Mouse (Mus musculus) midbrain, embryonic 12.5 days (tissue): ENCODE data around the gene Hgf. TPM values are rescaled to one million over a fixed set of nuclear protein-coding genes. Genes with fewer than 3 reads are reported as not detected.
A peak's percentile ranks its signal among the peaks of the same experiment; 100 is the strongest.

ENCODE experiments used
- ATAC-seq: fragments of 200-750 bp; cut with Nextera tagmentation; 2 replicates; pipeline ENCODE4 v1.8.0; 2017; ENCODE audit warnings: low read depth, moderate TSS enrichment, moderate library complexity; ENCODE audit not compliant: low FRiP score
- H3K27ac ChIP-seq: fragments of 300-500 bp; sonication (generic); replicated peaks from 2 replicates; pipeline ENCODE4 v1.5.1; 2016; ENCODE audit warnings: mild to moderate bottlenecking
- H3K27me3 ChIP-seq: fragments of 300-500 bp; sonication (generic); 2 replicates; pipeline ENCODE4 v1.6.1; 2016; ENCODE audit warnings: mild to moderate bottlenecking
- H3K36me3 ChIP-seq: fragments of 300-500 bp; sonication (generic); 2 replicates; pipeline ENCODE4 v1.6.1; 2016
- H3K4me1 ChIP-seq: fragments of 300-500 bp; sonication (generic); 2 replicates; pipeline ENCODE4 v1.6.1; 2016
- H3K4me2 ChIP-seq: fragments of 300-500 bp; sonication (generic); replicated peaks from 2 replicates; pipeline ENCODE4 v1.6.1; 2016; ENCODE audit warnings: mild to moderate bottlenecking, moderate library complexity
- H3K4me3 ChIP-seq: fragments of 300-500 bp; sonication (generic); 2 replicates; pipeline ENCODE4 v1.5.1; 2016; ENCODE audit warnings: mild to moderate bottlenecking
- H3K9ac ChIP-seq: fragments of 300-500 bp; sonication (generic); replicated peaks from 2 replicates; pipeline ENCODE4 v1.6.1; 2016; ENCODE audit warnings: mild to moderate bottlenecking, moderate library complexity
- H3K9me3 ChIP-seq: fragments of 300-500 bp; sonication (generic); 2 replicates; pipeline ENCODE4 v1.6.1; 2016; ENCODE audit warnings: mild to moderate bottlenecking
- WGBS: fragments of 180-500 bp; shearing (Covaris S2); methylation state at CpG from one replicate; pipeline ENCODE4 v1.1.7; 2016; 5-methylcytosine and 5-hydroxymethylcytosine counted together
- polyA plus RNA-seq: library from polyadenylated mRNA; unstranded; fragments of >200 nt; fragmentation: Nextera tagmentation; extraction: Ambion mirVana; gene quantifications from 2 replicates; pipeline ENCODE4 v1.2.1, GENCODE M21; 2016

Hgf gene
- polyA plus RNA-seq = 0.39 and 1.2 TPM in 2 replicates

GRCm38 (mm10) chr5:16553304-16554047, at the start of gene Hgf:
Gene Hgf, plus strand, starts transcription at chr5:16553495.
- Histone ChIP-seq H3K9me3 (no peaks in the 10 kb centered on the region), H3K27me3 (no peaks in the 10 kb centered on the region; the same call in 1 of the 2 replicates), H3K9ac (no peak within 1 kb of the TSS), H3K4me2 (peak within 1 kb of the TSS; percentile 41), H3K4me1 (0 out of 2 replicates have a peak, but pooled peaks cover 4% of the 10 kb centered on the region), H3K4me3 (peak within 1 kb of the TSS; percentile 12; the same call in 1 of the 2 replicates), H3K27ac (no peak within 1 kb of the TSS), H3K36me3 (no peaks in the 10 kb centered on the region)
- peak; percentile 30 for ATAC-seq
- WGBS = 8% methylated on average over 16 of the region's 16 CpGs

GRCm38 (mm10) chr5:16506702-16507350, 46.5 kb upstream of the Hgf start:
- Histone ChIP-seq H3K27ac (no peak overlapping the region), H3K9ac (no peak overlapping the region), H3K4me2 (no peak overlapping the region), H3K4me3 (no peak overlapping the region), H3K36me3 (no peaks in the 10 kb centered on the region), H3K4me1 (no peaks in the 10 kb centered on the region), H3K27me3 (no peaks in the 10 kb centered on the region), H3K9me3 (no peaks in the 10 kb centered on the region)
- ATAC-seq = no peak
- WGBS = 83% methylated on average over 4 of the region's 4 CpGs

- Histone ChIP-seq H3K9me3 (no peaks in the 10 kb centered on the region), H3K27me3 (no peaks in the 10 kb centered on the region), H3K36me3 (no peaks in the 10 kb centered on the region), H3K27ac (no peak overlapping the region), H3K4me3 (no peak overlapping the region), H3K4me2 (no peak overlapping the region), H3K9ac (no peak overlapping the region), H3K4me1 (no peaks in the 10 kb centered on the region)
- ATAC-seq = no peak
- 84% methylated on average over 3 of the region's 3 CpGs for WGBS
Measured at GRCm38 (mm10) chr5:16531619-16532277, 21.5 kb upstream of the Hgf start.

GRCm38 (mm10) chr5:16538067-16538466, 15.2 kb upstream of the Hgf start:
- ATAC-seq = no peak
- H3K36me3 ChIP-seq = no peaks in the 10 kb centered on the region
- WGBS = 91% methylated on average over 2 of the region's 2 CpGs
- no peaks in the 10 kb centered on the region for H3K4me1 ChIP-seq
- H3K4me3 ChIP-seq = no peak overlapping the region
- H3K9me3 ChIP-seq = no peaks in the 10 kb centered on the region
- no peak overlapping the region for H3K27ac ChIP-seq
- H3K27me3 ChIP-seq = no peaks in the 10 kb centered on the region; the same call in 1 of the 2 replicates
- no peak overlapping the region for H3K9ac ChIP-seq
- H3K4me2 ChIP-seq = no peak overlapping the region

- H3K27ac ChIP-seq = no peak overlapping the region
- no peak for ATAC-seq
- 27% methylated on average over 2 of the region's 2 CpGs for WGBS
- H3K4me3 ChIP-seq = no peak overlapping the region
- no peaks in the 10 kb centered on the region for H3K36me3 ChIP-seq
- no peaks in the 10 kb centered on the region for H3K4me1 ChIP-seq
- H3K9ac ChIP-seq = no peak overlapping the region
- no peaks in the 10 kb centered on the region; the same call in 1 of the 2 replicates for H3K27me3 ChIP-seq
- no peak overlapping the region for H3K4me2 ChIP-seq
- H3K9me3 ChIP-seq = no peaks in the 10 kb centered on the region
Measured at GRCm38 (mm10) chr5:16541561-16542116, 11.7 kb upstream of the Hgf start.

- no peak overlapping the region for H3K4me3 ChIP-seq
- no peaks in the 10 kb centered on the region for H3K36me3 ChIP-seq
- H3K27me3 ChIP-seq = no peaks in the 10 kb centered on the region
- H3K4me2 ChIP-seq = no peak overlapping the region
- no peaks in the 10 kb centered on the region for H3K9me3 ChIP-seq
- H3K9ac ChIP-seq = no peak overlapping the region
- H3K27ac ChIP-seq = no peak overlapping the region
- no peak for ATAC-seq
- WGBS = 85% methylated on average over 3 of the region's 3 CpGs
- no peaks in the 10 kb centered on the region for H3K4me1 ChIP-seq
Measured at GRCm38 (mm10) chr5:16547490-16547889, 5.8 kb upstream of the Hgf start.

- Histone ChIP-seq H3K4me2 (no peak overlapping the region), H3K27ac (no peak overlapping the region), H3K27me3 (no peaks in the 10 kb centered on the region; the same call in 1 of the 2 replicates), H3K4me3 (no peak overlapping the region), H3K36me3 (no peaks in the 10 kb centered on the region), H3K4me1 (0 out of 2 replicates have a peak, but pooled peaks cover 4% of the 10 kb centered on the region), H3K9me3 (no peaks in the 10 kb centered on the region), H3K9ac (no peak overlapping the region)
- WGBS = 70% methylated on average over 4 of the region's 4 CpGs
- no peak for ATAC-seq
Measured at GRCm38 (mm10) chr5:16552647-16553046, 648 bp upstream of the Hgf start.

GRCm38 (mm10) chr5:16560247-16560646, 7.0 kb downstream of the Hgf start:
- WGBS = 93% methylated on average over 3 of the region's 3 CpGs
- Histone ChIP-seq H3K36me3 (no peaks in the 10 kb centered on the region), H3K4me3 (no peak overlapping the region), H3K9me3 (no peaks in the 10 kb centered on the region), H3K4me2 (no peak overlapping the region), H3K27me3 (no peaks in the 10 kb centered on the region), H3K4me1 (no peaks in the 10 kb centered on the region), H3K27ac (no peak overlapping the region), H3K9ac (no peak overlapping the region)
- ATAC-seq = no peak

- H3K9me3 ChIP-seq = no peaks in the 10 kb centered on the region
- ATAC-seq = no peak
- WGBS = 92% methylated on average over 4 of the region's 4 CpGs
Measured at GRCm38 (mm10) chr5:16568997-16569396, 15.7 kb downstream of the Hgf start.

GRCm38 (mm10) chr5:16577882-16578742, 24.8 kb downstream of the Hgf start:
- no peaks in the 10 kb centered on the region for H3K27me3 ChIP-seq
- no peaks in the 10 kb centered on the region for H3K4me1 ChIP-seq
- WGBS = 76% methylated on average over 14 of the region's 14 CpGs
- H3K9ac ChIP-seq = no peak overlapping the region
- H3K4me2 ChIP-seq = no peak overlapping the region
- ATAC-seq = no peak
- no peaks in the 10 kb centered on the region for H3K9me3 ChIP-seq
- no peak overlapping the region for H3K4me3 ChIP-seq
- H3K27ac ChIP-seq = no peak overlapping the region
- H3K36me3 ChIP-seq = no peaks in the 10 kb centered on the region

More at GRCm38 (mm10) chr5:16568997-16569396, 15.7 kb downstream of the Hgf start:
- no peaks in the 10 kb centered on the region for H3K36me3 ChIP-seq
- no peaks in the 10 kb centered on the region for H3K4me1 ChIP-seq
- no peak overlapping the region for H3K9ac ChIP-seq
- no peaks in the 10 kb centered on the region for H3K27me3 ChIP-seq
- no peak overlapping the region for H3K4me3 ChIP-seq
- no peak overlapping the region for H3K4me2 ChIP-seq
- no peak overlapping the region for H3K27ac ChIP-seq

- Histone ChIP-seq H3K4me1 (no peaks in the 10 kb centered on the region), H3K9ac (no peak overlapping the region)
Measured at GRCm38 (mm10) chr5:16595699-16596098, 42.4 kb downstream of the Hgf start.

More at GRCm38 (mm10) chr5:16595699-16596098, 42.4 kb downstream of the Hgf start:
- Histone ChIP-seq H3K36me3 (no peaks in the 10 kb centered on the region), H3K4me3 (no peak overlapping the region), H3K27ac (no peak overlapping the region), H3K27me3 (no peaks in the 10 kb centered on the region), H3K9me3 (no peaks in the 10 kb centered on the region), H3K4me2 (no peak overlapping the region)
- peak; percentile 47; the same call in 1 of the 2 replicates for ATAC-seq
- 69% methylated on average over 4 of the region's 4 CpGs for WGBS
